8 mouse cellular contexts compared by ENCODE assay signal in genomic region chr4:141723673-141724068, GRCm38 (mm10). TPM values are rescaled to one million over a fixed set of nuclear protein-coding genes. Genes with fewer than 3 reads are reported as not detected.
DNase-seq lines count a peak whose midpoint lies in the region; ATAC-seq and TF ChIP-seq lines count a peak whose summit lies in the region.

No protein-coding gene starts in this region.

- peak overlapping the region; percentile 97 for H3K9ac ChIP-seq in hindbrain, embryonic 11.5 days (ENCODE audit: low read depth, low read length)
- peak overlapping the region; percentile 95 for H3K9ac ChIP-seq in midbrain, embryonic 12.5 days (replicated peaks)

- peak; percentile 83 for ATAC-seq in hindbrain, embryonic 11.5 days (ENCODE audit: low FRiP score)
- peak; percentile 70 for ATAC-seq in midbrain, embryonic 12.5 days (ENCODE audit: low FRiP score, low read depth)

- 15% methylated on average over 13 of the region's 13 CpGs for WGBS in hindbrain, embryonic 11.5 days
- 7% methylated on average over 13 of the region's 13 CpGs for WGBS in midbrain, embryonic 12.5 days

- H3K4me2 ChIP-seq in hindbrain, embryonic 11.5 days (replicated peaks; ENCODE audit: low read depth, low read length), result peak overlapping the region; percentile 90
- peak overlapping the region; percentile 88 for H3K4me2 ChIP-seq in midbrain, embryonic 12.5 days (replicated peaks)

- no peak for TF ChIP-seq CTCF in left cerebral cortex, adult 2 months (IDR thresholded peaks at IDR 0.05)

- H3K27me3 ChIP-seq in hindbrain, embryonic 11.5 days (ENCODE audit: control insufficient read depth, insufficient read depth, low read length), result no peaks in the 10 kb centered on the region
- H3K27me3 ChIP-seq in midbrain, embryonic 12.5 days, result no peaks in the 10 kb centered on the region

- DNase-seq in left cerebral cortex, adult 2 months (ENCODE audit: extremely low spot score in 1 of 2, low spot score in 2 of 2), result peak in 1 of 2 experiments; percentile 16
- no peak for DNase-seq in left cerebral cortex, postnatal 4 days
- DNase-seq in hindbrain, embryonic 11.5 days (ENCODE audit: low spot score), result no peak
- no peak for DNase-seq in cerebellum, postnatal 4 days (ENCODE audit: low spot score in 2 of 2)
- no peak for DNase-seq in embryo, embryonic 10.5 days (ENCODE audit: low spot score)
- no peak for DNase-seq in cerebellum, adult 18-20 months

- no peaks in the 10 kb centered on the region for H3K36me3 ChIP-seq in hindbrain, embryonic 11.5 days (ENCODE audit: control insufficient read depth, insufficient read depth, low read length)
- H3K36me3 ChIP-seq in midbrain, embryonic 12.5 days, result peaks cover 11% of the 10 kb centered on the region

- H3K4me1 ChIP-seq in brown adipose tissue, adult 24 weeks (ENCODE audit: control insufficient read depth, insufficient read depth, insufficient read length, low read length), result peaks cover 13% of the 10 kb centered on the region
- H3K4me1 ChIP-seq in hindbrain, embryonic 11.5 days (replicated peaks; ENCODE audit: control insufficient read depth, insufficient read depth, low read length), result 0 out of 2 replicates have a peak, but pooled peaks cover 2% of the 10 kb centered on the region
- peaks cover 22% of the 10 kb centered on the region for H3K4me1 ChIP-seq in midbrain, embryonic 12.5 days

- H3K9me3 ChIP-seq in hindbrain, embryonic 11.5 days (ENCODE audit: control insufficient read depth, low read length), result no peaks in the 10 kb centered on the region
- H3K9me3 ChIP-seq in midbrain, embryonic 12.5 days, result no peaks in the 10 kb centered on the region

- H3K4me3 ChIP-seq in left cerebral cortex, adult 2 months, result peak overlapping the region; percentile 72
- peak overlapping the region; percentile 63 for H3K4me3 ChIP-seq in brown adipose tissue, adult 24 weeks (ENCODE audit: insufficient read depth, low read depth, low read length)
- H3K4me3 ChIP-seq in hindbrain, embryonic 11.5 days (ENCODE audit: low read depth, low read length), result peak overlapping the region; percentile 99
- peak overlapping the region; percentile 97 for H3K4me3 ChIP-seq in midbrain, embryonic 12.5 days

- intact Hi-C loops in left cerebral cortex, adult 2 months (cut with DNase I), result loop anchor here (2.0 to 10.0 kb wide), 2 partner anchors 69 to 231 kb away; partner anchors contain the start of gene Casp9
- intact Hi-C loops in left cerebral cortex, postnatal 4 days (cut with DNase I), result no loop called here

- peak overlapping the region; percentile 90 for H3K27ac ChIP-seq in left cerebral cortex, adult 2 months
- peak overlapping the region; percentile 42; the same call in 1 of the 2 replicates for H3K27ac ChIP-seq in brown adipose tissue, adult 24 weeks (replicated peaks; ENCODE audit: low read depth, low read length)
- H3K27ac ChIP-seq in hindbrain, embryonic 11.5 days (ENCODE audit: low read depth, low read length), result peak overlapping the region; percentile 84; the same call in 1 of the 2 replicates
- H3K27ac ChIP-seq in midbrain, embryonic 12.5 days (replicated peaks), result peak overlapping the region; percentile 86

RNA-seq across cellular contexts. Expression of gene Ddi2, which starts 0.5 kb away (rescaled TPM):
- total RNA-seq in left cerebral cortex, adult 2 months (2021), result 10 to 100 TPM; 47.8 to 48.5 TPM
- 10 to 100 TPM; 26.3 to 26.7 TPM for total RNA-seq in left cerebral cortex, postnatal 4 days (2021)
- 9.4 and 12.3 TPM in 2 replicates for polyA plus RNA-seq in brown adipose tissue, adult 24 weeks (2012; ENCODE audit: insufficient read depth, insufficient read length, missing spikeins)
- polyA plus RNA-seq in hindbrain, embryonic 11.5 days (2014; fragmentation: Nextera tagmentation; extraction: Ambion mirVana), result 15.0 and 18.9 TPM in 2 replicates
- 25.7 and 28.4 TPM in 2 replicates for polyA plus RNA-seq in midbrain, embryonic 12.5 days (2016; fragmentation: Nextera tagmentation; extraction: Ambion mirVana)

RNA-seq across cellular contexts. Expression of gene Agmat, which starts 22.8 kb away (rescaled TPM):
- total RNA-seq in left cerebral cortex, adult 2 months (2021), result 1 to 10 TPM; 2.0 to 2.7 TPM
- not detected for total RNA-seq in left cerebral cortex, postnatal 4 days (2021)
- polyA plus RNA-seq in brown adipose tissue, adult 24 weeks (2012; ENCODE audit: insufficient read depth, insufficient read length, missing spikeins), result not detected in 2 replicates
- 0.14 TPM in 1 of 2 replicates, not detected in the other for polyA plus RNA-seq in hindbrain, embryonic 11.5 days (2014; fragmentation: Nextera tagmentation; extraction: Ambion mirVana)
- polyA plus RNA-seq in midbrain, embryonic 12.5 days (2016; fragmentation: Nextera tagmentation; extraction: Ambion mirVana), result not detected in 2 replicates

RNA-seq across cellular contexts. Expression of gene Rsc1a1, which starts 38.3 kb away (rescaled TPM):
- total RNA-seq in left cerebral cortex, adult 2 months (2021), result 1 to 10 TPM; 1.1 to 1.2 TPM
- total RNA-seq in left cerebral cortex, postnatal 4 days (2021), result 1 to 10 TPM in 1 of 2 experiments, under 1 TPM in 1; 0.42 to 2.2 TPM
- polyA plus RNA-seq in brown adipose tissue, adult 24 weeks (2012; ENCODE audit: insufficient read depth, insufficient read length, missing spikeins), result 3.0 TPM in 1 of 2 replicates, not detected in the other
- 1.9 and 2.0 TPM in 2 replicates for polyA plus RNA-seq in hindbrain, embryonic 11.5 days (2014; fragmentation: Nextera tagmentation; extraction: Ambion mirVana)
- polyA plus RNA-seq in midbrain, embryonic 12.5 days (2016; fragmentation: Nextera tagmentation; extraction: Ambion mirVana), result not detected in 2 replicates

RNA-seq across cellular contexts. Expression of gene Plekhm2, which starts 59.0 kb away (rescaled TPM):
- 10 to 100 TPM; 90.1 to 94.2 TPM for total RNA-seq in left cerebral cortex, adult 2 months (2021)
- total RNA-seq in left cerebral cortex, postnatal 4 days (2021), result 10 to 100 TPM; 44.1 to 51.1 TPM
- polyA plus RNA-seq in brown adipose tissue, adult 24 weeks (2012; ENCODE audit: insufficient read depth, insufficient read length, missing spikeins), result 8.8 and 12.9 TPM in 2 replicates
- polyA plus RNA-seq in hindbrain, embryonic 11.5 days (2014; fragmentation: Nextera tagmentation; extraction: Ambion mirVana), result 2.5 and 3.0 TPM in 2 replicates
- 6.1 and 7.6 TPM in 2 replicates for polyA plus RNA-seq in midbrain, embryonic 12.5 days (2016; fragmentation: Nextera tagmentation; extraction: Ambion mirVana)
